Mouse (Mus musculus) embryo, embryonic 10 days (tissue): ENCODE measurements around the gene Sgf29.
A peak's percentile ranks its signal among the peaks of the same experiment; 100 is the strongest.

Experiments used
- DNase-seq: peaks from one replicate; pipeline ENCODE4 v3.0.0-alpha.2; 2015; ENCODE audit warnings: low spot score

The Sgf29 gene

DNA sequence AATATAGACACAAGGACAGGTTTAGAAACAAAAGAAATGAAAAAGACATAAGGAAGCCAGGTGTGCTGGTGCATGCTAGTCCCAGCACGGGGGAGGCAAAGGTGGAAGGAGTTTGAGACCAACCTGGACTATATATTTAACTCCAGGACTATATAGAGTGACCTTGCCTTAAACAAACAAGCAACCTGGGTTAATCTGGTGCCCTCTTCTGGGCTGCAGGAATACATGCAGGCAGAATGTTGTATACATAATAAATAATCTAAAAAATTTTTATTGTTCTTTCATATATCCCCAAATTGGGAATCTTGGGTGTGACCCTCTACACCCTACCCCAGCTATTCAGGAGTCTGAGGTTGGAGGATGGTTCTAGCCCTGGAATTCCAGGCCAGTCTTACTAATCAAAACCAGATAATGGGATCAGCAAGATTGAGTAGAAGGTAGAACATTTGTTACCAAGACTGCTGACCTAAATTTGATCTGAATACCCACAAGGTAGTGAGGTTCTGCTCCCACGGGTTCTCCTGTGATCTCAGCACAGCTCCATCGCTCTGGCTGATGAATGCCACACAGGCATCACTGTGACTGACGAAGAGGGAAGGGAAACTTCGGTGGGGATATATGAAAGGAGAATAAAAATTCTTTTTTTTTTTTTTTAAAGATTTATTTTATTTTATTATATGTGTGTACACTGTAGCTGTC, 6.4 kb upstream of the Sgf29 start:
- no peak for DNase-seq

DNA sequence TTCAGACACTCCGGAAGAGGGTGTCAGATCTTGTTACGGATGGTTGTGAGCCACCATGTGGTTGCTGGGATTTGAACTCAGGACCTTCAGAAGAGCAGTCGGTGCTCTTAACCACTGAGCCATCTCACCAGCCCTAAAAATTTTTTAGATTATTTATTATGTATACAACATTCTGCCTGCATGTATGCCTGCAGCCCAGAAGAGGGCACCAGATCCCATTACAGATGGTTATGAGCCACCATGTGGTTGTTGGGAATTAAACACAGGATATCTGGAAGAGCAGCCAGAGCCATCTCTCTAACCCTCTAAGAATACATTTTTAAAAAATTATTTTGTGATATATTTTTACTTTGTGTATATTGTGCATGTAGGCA, 5.9 kb upstream of the Sgf29 start:
- DNase-seq: peak; percentile 55

DNA sequence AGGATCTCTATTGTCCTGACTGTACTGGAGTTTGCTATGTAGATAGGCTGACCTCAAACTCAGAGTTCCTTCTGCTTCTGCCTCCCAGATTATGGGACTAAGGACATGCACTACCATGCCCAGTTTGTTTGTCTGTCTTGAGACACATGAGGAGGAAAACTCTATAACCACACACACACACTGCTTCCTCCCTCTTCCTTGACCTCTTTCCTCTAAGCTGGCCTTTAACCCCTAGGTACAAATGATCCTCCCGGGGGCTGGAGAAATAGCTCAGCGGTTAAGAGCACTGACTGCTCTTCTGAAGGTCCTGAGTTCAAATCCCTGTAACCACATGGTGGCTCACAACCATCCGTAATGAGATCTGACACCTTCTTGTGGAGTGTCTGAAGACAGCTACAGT, 4.8 kb upstream of the Sgf29 start:
- DNase-seq: no peak

- no peak for DNase-seq
Observed at GRCm38 (mm10) chr7:126644914-126645313, 4.2 kb upstream of the Sgf29 start.

- DNase-seq: no peak
Observed at GRCm38 (mm10) chr7:126645708-126646107, 3.4 kb upstream of the Sgf29 start.

DNA sequence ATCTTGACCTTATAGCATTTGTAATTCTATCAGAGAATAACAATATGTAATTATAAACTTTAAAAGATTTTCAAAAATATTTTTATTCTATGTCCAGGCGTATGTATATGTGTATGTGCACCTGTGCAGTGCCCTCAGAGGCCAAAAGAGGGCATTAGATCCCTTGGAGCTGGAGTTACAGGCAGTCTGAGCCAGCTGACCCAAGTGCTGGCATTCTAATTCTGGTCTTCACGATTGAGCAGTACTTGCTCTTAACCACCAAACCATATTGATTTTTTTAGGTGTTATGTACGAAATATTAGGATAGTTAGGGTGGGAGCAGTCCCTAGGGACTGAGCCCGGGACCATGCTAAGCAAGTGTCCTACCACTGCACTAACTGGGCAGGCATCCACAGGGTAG, 623 bp upstream of the Sgf29 start:
- DNase-seq: no peak

DNA sequence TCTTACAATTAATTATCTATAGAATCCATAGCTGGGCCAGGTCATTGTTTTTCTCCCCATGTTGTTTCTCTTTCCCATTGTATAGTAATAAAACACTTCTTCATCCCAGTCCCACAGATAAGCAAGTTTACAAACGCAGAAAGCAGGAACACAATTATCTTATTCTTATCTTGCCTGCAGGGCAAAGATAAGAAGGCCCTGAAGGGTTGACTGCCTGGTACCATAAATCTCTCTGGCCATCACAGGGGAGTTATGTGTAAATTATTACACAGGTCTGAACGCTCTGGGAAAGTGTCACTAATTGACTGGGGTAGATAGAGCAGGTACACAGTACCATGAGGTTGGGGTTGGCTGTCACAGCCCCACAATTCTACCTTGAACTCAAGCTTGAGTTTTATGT, 1.7 kb downstream of the Sgf29 start:
- DNase-seq: no peak

DNA sequence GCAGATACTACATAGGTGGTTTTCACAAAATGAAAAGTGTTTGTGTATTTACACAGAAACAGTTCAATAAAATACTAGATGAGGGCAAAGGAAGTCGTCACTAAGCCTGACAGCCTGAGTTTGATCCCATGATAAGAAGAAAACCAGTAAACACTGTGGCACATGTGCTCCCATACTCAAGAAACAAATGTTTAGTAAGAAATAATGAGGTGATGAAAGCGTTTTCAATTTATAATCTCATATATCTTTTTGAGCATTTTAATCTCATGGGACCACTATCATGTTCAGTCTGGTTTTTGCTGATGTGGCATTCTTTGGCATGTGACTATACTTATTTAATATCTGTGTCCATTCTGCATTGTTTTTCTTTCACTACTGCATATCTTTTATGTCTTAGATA, 4.9 kb downstream of the Sgf29 start:
- no peak for DNase-seq

GRCm38 (mm10) chr7:126655695-126656094, 6.6 kb downstream of the Sgf29 start:
- no peak for DNase-seq

DNA sequence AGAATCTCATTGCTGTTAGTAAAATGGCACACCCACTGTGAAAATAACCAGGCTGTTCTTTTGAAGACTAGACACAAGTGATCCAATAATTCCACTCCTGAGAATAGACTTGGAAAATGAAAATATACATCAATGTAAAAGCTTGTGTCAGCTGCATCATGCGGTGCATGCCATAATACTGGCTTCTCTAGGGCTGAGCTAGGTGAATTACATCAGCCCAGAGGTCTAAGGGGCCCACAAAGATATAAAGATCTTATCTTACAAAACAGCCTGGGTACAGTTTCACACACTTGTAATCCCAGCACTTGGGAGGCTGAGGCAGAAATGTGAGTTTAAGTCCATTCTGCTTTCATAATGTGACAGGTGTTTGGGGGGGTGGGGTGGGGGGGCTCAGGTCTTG, 8.4 kb downstream of the Sgf29 start:
- DNase-seq: no peak

DNA sequence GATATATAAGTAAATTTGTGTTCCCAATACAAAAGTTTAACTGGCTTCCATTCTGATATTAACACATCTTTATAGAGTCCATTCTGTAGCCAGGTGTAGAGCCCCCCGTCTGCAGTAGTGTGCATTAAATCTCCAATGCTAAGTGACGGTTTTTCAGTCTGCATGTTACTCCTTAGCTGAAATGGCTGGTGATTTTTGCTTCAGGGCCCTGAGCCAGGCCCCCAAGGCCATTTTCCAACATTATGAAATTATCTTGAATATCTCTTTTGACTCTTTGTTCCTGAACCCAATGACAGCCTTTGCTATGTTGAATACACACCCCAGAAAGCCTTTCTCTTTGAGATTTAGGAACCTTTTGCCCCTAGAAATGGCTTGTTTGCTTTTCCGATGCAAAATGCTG, 10.7 kb downstream of the Sgf29 start:
- no peak for DNase-seq

- DNase-seq: peak; percentile 38
Observed at GRCm38 (mm10) chr7:126663646-126664045, 14.5 kb downstream of the Sgf29 start.

DNA sequence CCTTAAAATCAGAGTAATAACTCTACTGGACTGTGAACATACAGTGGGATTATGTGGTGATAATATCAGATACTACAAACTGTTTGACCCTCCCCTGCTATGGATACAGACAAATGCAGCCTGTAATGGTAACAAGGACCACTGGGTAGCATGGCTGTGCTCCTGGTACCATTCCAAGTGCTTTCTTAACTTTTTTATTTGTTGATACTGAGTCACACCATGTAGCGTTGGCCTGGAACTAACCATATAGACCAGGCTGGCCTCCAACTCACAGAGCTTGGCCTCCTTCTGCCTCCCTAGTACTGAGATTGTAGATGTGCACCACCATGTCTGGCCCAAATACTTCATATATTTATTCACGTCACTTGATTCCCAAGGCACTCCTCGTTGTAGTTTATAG, 16.2 kb downstream of the Sgf29 start:
- DNase-seq: no peak

DNA sequence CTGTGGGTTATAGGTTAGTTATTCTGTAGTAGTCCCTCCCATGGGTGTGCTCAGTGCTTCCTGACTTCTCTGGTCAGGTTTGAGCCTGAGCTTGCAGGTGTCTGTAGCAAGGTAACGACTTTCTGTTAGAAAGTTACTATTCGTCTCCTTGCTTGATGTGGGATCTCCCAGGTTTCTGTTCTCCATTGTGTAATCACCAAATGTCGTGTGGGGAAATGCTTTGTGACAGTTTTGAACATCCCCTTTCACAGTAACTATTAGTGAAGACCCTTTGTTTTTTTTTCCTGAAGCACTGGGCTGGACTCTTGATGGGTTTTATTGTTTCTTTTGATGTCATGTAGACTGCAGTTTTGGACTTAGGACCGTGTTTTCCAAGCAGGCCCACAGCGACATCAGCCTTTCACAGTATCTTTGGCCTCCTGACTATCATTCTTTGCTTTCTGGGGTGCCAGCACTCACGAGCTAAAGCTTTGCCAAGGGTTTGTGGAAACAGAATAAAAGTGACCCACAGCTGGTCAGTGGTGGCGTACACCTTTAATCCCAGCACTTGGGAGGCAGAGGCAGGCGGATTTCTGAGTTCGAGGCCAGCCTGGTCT, 18.5 kb downstream of the Sgf29 start:
- no peak for DNase-seq

DNA sequence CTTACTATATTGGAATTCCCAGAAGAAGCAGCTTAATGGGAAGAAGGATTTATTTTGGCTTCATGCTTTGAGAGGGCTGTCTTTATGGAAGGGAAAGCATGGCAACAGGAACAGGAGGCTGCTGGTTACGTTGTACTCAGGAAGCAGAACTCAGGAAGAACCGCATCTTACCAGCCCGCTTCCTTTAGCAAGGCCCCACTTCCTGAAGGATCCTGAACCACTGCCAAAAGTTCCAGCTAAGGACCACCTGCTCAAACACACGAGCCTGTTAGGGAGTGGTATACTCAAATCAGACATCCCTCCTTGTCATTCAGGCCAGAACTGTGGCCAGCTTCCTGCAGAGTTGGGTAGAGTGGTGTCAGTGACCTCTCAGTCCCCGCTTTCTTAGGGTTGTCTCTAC, 19.3 kb downstream of the Sgf29 start:
- DNase-seq: no peak

- no peak for DNase-seq
Observed at GRCm38 (mm10) chr7:126670152-126670551, 21.0 kb downstream of the Sgf29 start.

DNA sequence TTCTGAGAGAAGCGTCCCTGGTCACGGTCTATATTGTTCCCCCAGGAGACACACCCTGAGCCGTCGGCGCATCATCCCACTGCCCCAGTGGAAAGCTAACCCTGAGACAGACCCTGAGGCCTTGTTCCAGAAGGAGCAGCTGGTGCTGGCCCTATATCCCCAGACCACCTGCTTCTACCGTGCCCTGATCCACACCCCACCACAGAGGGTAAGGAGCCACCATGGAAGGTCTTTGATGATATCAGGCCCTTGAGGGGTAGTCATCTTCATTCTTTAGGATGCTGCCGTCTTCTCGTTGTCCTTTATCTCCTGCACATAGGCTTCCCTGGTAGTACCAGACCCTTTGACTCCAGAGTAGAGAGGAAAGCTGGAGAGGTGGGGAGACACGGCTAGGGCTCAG, 23.0 kb downstream of the Sgf29 start:
- DNase-seq: no peak

- no peak for DNase-seq
Observed at GRCm38 (mm10) chr7:126675104-126675503, 26.0 kb downstream of the Sgf29 start.

- no peak for DNase-seq
Observed at GRCm38 (mm10) chr7:126676207-126676606, 27.1 kb downstream of the Sgf29 start, which contains the start of gene Sult1a1. Gene Sult1a1 (minus strand): TSS chr7:126676432.

DNA sequence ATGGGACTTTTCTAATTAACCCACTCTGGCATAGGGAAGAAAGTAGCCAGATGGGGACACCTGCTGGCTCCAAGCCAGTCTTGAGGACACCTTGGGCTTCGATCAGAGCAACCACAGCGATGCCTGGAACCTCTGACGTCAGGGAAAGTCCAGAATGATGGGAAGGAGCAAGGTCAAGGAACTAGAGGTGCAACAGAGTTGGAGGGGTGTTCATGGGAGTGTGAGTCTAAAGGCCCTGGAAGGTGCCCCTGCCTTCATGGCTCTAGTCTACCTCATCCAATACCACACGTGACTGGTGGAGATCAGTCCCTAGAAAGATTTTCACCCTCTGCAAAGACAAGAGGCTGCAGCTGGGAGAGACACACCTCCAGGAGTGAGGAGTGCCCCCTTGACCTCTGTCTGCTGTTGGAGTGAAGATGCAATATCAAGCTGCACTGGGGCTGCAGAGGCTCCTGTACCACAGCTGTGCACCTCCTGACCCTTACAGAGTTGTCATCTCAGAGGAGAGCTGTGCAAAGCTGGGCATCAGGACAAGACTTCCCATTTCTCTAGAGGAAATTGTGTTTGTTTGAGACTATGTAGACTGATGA, 27.6 kb downstream of the Sgf29 start:
- DNase-seq: no peak

DNA sequence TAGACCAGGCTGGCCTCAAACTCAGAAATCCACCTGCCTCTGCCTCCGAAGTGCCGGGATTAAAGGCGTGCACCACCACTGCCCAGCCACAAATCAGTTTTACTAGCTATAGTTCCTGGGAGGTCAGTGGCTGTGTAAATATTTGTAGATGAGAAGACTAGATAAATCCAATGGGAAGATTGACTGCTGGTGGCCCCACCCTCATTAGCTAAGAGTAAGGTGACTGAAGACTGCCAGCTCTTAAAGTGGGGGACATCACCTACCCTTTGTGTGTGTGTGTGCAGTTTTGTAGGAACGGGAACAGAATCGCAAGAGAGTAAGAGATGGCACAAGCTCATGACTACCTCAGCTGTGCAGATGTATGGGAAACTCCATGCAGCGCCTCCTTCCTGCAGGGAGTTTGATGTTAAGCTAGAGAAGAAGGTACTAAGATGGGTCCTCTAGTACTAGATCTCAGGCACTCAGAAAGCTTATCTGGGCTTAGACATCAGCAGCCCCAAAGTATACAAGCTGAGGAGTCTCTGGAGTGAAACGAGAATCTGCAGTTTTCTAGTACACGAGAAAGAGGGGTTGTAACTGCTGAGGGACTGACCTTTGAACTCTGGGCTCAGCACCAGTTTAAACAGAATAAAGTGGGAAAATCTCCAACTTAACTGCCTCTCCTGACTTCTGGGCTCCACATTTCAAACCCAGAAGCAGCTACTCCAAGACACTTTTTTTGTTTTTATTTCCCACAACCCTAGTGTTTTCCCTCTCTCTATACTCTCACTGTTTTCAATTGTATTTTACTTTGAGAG, 29.6 kb downstream of the Sgf29 start:
- DNase-seq: no peak

- no peak for DNase-seq
Observed at GRCm38 (mm10) chr7:126679683-126680082, 30.6 kb downstream of the Sgf29 start.

- DNase-seq: no peak
Observed at GRCm38 (mm10) chr7:126681221-126681620, 32.1 kb downstream of the Sgf29 start.
